Mouse (Mus musculus) midbrain, embryonic 15.5 days (tissue): Measurements from ENCODE around the gene Parva. TPM values are rescaled to one million over a fixed set of nuclear protein-coding genes. Genes with fewer than 3 reads are reported as not detected.
A peak's percentile ranks its signal among the peaks of the same experiment; 100 is the strongest.

Experiments used
- ATAC-seq: fragments of 200-750 bp; cut with Nextera tagmentation; replicated peaks from 2 replicates; pipeline ENCODE4 v1.8.0; 2017; ENCODE audit warnings: moderate TSS enrichment
- H3K27ac ChIP-seq: fragments of 300-500 bp; sonication (generic); 2 replicates; pipeline ENCODE4 v1.5.1; 2015; ENCODE audit warnings: mild to moderate bottlenecking, inconsistent platforms
- H3K27me3 ChIP-seq: fragments of 300-500 bp; sonication (generic); replicated peaks from 2 replicates; pipeline ENCODE4 v1.6.1; 2015; ENCODE audit warnings: inconsistent platforms
- H3K36me3 ChIP-seq: fragments of 300-500 bp; sonication (generic); replicated peaks from 2 replicates; pipeline ENCODE4 v1.6.1; 2015; ENCODE audit warnings: inconsistent platforms
- H3K4me1 ChIP-seq: fragments of 300-500 bp; sonication (generic); 2 replicates; pipeline ENCODE4 v1.6.1; 2015; ENCODE audit warnings: inconsistent platforms
- H3K4me2 ChIP-seq: fragments of 300-500 bp; sonication (generic); 2 replicates; pipeline ENCODE4 v1.6.1; 2015; ENCODE audit warnings: inconsistent platforms, mild to moderate bottlenecking, moderate library complexity
- H3K4me3 ChIP-seq: fragments of 300-500 bp; sonication (generic); 2 replicates; pipeline ENCODE4 v1.5.1; 2015; ENCODE audit warnings: mild to moderate bottlenecking, inconsistent platforms
- H3K9ac ChIP-seq: fragments of 300-500 bp; sonication (generic); 2 replicates; pipeline ENCODE4 v1.6.1; 2015; ENCODE audit warnings: mild to moderate bottlenecking, inconsistent platforms
- H3K9me3 ChIP-seq: fragments of 300-500 bp; sonication (generic); 2 replicates; pipeline ENCODE4 v1.6.1; 2016; ENCODE audit warnings: inconsistent platforms
- WGBS: fragments of 180-500 bp; shearing (Covaris S2); methylation state at CpG from one replicate; pipeline ENCODE4 v1.1.7; 2015; ENCODE audit warnings: mixed read lengths; 5-methylcytosine and 5-hydroxymethylcytosine counted together
- polyA plus RNA-seq: library from polyadenylated mRNA; unstranded; fragments of >200 nt; fragmentation: Nextera tagmentation; extraction: Ambion mirVana; gene quantifications from 2 replicates; pipeline ENCODE4 v1.2.1, GENCODE M21; 2015

Parva gene
- polyA plus RNA-seq, 1 experiment from 2014 or later: 25.7 TPM

DNA sequence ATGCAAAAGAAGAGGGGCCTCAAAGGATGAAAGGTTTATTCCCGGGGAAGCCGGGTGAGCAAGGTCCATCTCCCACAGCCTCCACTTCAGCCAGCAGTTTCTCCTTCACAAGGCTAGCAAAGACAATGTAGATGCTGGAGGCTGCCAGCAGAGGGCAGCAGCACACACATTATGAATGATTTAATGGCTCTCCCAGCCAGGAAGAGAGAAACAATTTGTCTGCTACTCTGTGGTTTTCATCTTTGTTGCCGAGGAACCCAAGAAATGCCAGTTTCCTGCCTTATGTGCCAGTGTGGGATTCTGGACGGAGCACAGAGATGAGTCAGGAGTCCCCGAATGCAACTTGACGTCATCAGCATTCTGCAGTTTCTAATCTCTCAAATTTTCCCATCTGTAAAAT is 27.1 kb upstream of the Parva start:
- Histone ChIP-seq H3K9me3 (no peaks in the 10 kb centered on the region), H3K27ac (no peak overlapping the region), H3K4me3 (no peak overlapping the region), H3K4me1 (no peaks in the 10 kb centered on the region), H3K36me3 (no peaks in the 10 kb centered on the region), H3K27me3 (no peaks in the 10 kb centered on the region), H3K9ac (no peak overlapping the region), H3K4me2 (no peak overlapping the region)
- WGBS: 52% methylated on average over 6 of the region's 6 CpGs
- ATAC-seq: 0 out of 2 replicates have a peak, but pooled peaks have one; percentile 37

DNA sequence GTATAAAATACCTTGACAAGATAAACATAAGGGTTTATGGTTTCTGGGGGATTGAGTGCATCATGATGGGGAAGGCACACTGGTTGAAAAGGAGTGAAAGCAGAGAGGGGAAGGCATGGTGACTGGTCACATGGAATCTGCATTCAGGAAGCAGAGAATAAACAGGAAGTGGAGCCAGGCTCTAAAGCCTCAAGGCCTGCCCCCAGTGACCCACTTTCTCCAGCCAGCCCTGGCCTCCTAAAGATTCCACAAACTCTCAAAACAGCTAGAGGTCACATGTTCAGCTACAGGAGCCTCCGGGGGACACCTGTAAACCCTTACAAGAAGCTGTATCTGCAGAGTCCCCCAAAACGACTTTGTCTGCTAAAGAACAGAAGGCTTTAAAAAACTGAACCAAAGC is 22.2 kb upstream of the Parva start:
- no peak for ATAC-seq
- H3K27ac ChIP-seq: no peak overlapping the region
- H3K36me3 ChIP-seq: no peaks in the 10 kb centered on the region
- WGBS: 66% methylated on average over 2 of the region's 2 CpGs
- H3K9ac ChIP-seq: no peak overlapping the region
- no peaks in the 10 kb centered on the region for H3K9me3 ChIP-seq
- peaks cover 7% of the 10 kb centered on the region for H3K4me1 ChIP-seq
- no peak overlapping the region for H3K4me2 ChIP-seq
- no peaks in the 10 kb centered on the region for H3K27me3 ChIP-seq
- no peak overlapping the region for H3K4me3 ChIP-seq

DNA sequence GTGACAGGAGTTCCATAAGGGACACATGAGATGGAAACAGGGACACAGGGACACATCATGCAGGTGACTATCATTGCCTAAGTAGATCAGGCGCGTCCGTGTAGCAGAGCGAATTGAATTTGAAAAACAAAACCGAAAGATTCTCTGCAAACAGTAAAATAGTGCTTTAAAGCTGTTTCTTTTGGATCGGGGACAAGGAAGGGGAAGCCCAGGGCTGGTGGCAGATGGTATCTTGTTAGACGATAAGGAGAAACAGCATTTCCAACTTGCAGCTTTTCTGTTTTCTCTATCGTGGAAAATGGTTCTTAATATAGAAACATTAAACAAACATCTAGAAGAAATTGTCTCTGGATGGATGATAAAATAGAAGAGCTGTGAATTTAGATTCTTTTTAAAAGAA is 21.7 kb upstream of the Parva start:
- H3K4me3 ChIP-seq: no peak overlapping the region
- no peaks in the 10 kb centered on the region for H3K27me3 ChIP-seq
- H3K4me1 ChIP-seq: peaks cover 7% of the 10 kb centered on the region
- 76% methylated on average over 8 of the region's 8 CpGs for WGBS
- no peak overlapping the region for H3K4me2 ChIP-seq
- ATAC-seq: no peak
- H3K27ac ChIP-seq: no peak overlapping the region
- no peaks in the 10 kb centered on the region for H3K36me3 ChIP-seq
- no peaks in the 10 kb centered on the region for H3K9me3 ChIP-seq
- H3K9ac ChIP-seq: no peak overlapping the region

DNA sequence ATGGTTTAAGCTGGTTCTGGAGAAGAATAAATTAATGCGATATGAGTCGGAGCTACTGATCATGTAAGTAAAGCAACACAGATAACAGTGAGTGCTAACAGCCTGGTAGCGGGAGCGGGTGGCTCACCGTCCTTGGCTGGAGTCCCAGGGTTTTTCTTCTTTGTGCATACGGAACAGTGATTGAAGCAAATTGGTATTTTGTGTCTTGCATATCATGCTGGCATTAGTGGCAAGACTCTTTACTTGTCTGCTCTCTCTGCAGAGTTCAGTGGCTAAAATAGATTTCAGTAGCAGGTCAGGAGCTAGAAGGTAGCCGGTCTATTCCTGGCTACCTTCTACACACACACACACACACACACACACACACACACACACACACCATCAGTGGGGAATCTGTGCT is 19.7 kb upstream of the Parva start:
- no peak overlapping the region for H3K4me2 ChIP-seq
- no peak overlapping the region for H3K4me3 ChIP-seq
- 40% methylated on average over 7 of the region's 7 CpGs for WGBS
- no peak overlapping the region for H3K9ac ChIP-seq
- no peaks in the 10 kb centered on the region for H3K9me3 ChIP-seq
- 0 out of 2 replicates have a peak, but pooled peaks have one; percentile 48 for ATAC-seq
- peaks cover 7% of the 10 kb centered on the region for H3K4me1 ChIP-seq
- no peaks in the 10 kb centered on the region for H3K27me3 ChIP-seq
- no peaks in the 10 kb centered on the region for H3K36me3 ChIP-seq
- 0 out of 2 replicates have a peak overlapping the region, but pooled peaks have one; percentile 14 for H3K27ac ChIP-seq

DNA sequence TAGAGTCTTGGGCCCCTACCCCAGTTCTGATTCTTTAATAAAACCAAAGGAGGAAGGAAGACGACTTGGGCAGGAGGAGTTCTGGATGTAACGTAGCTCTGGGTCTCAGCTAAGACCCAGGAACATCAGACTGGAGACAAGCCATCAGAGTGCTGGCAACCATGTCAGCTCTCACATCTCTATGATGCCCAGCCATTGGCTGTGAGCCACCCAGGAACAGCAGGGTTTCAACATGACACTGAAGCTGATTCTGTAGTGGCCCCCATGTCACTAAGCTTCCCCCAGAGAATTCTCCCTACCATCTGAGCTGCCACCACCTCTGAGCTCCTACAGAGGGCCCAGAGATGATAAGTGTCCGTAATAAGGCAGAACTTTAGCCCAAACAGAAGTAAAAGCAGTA is 17.3 kb upstream of the Parva start:
- Histone ChIP-seq H3K4me1 (peaks cover 7% of the 10 kb centered on the region), H3K27me3 (no peaks in the 10 kb centered on the region), H3K4me3 (no peak overlapping the region), H3K4me2 (no peak overlapping the region), H3K9ac (no peak overlapping the region), H3K36me3 (no peaks in the 10 kb centered on the region), H3K27ac (no peak overlapping the region), H3K9me3 (no peaks in the 10 kb centered on the region)
- WGBS: 79% methylated on average over 3 of the region's 3 CpGs
- no peak for ATAC-seq

DNA sequence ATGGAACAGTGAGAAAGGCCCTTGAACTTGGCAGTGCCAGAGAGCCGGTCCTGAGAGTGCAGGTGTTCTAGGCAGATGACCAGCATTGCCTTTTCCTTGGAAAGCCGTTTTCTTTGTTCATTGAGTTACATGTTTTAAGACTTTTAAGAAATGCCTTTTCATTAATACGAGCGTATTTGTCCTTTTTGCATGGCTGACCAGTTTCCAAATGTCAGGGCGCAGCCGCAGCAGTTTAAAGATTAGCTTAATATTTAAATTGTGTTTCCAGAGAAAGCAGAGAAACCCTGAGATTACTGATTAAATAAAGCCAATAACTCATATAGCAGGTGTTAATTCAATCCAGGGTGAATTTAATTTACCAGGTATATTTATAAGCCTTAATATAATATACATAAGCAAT is 14.0 kb upstream of the Parva start:
- 68% methylated on average over 6 of the region's 6 CpGs for WGBS
- no peak overlapping the region for H3K4me3 ChIP-seq
- H3K4me1 ChIP-seq: peaks cover 20% of the 10 kb centered on the region
- no peaks in the 10 kb centered on the region for H3K36me3 ChIP-seq
- H3K27me3 ChIP-seq: no peaks in the 10 kb centered on the region
- no peak overlapping the region for H3K9ac ChIP-seq
- no peak overlapping the region for H3K4me2 ChIP-seq
- no peaks in the 10 kb centered on the region for H3K9me3 ChIP-seq
- no peak overlapping the region for H3K27ac ChIP-seq
- ATAC-seq: no peak

DNA sequence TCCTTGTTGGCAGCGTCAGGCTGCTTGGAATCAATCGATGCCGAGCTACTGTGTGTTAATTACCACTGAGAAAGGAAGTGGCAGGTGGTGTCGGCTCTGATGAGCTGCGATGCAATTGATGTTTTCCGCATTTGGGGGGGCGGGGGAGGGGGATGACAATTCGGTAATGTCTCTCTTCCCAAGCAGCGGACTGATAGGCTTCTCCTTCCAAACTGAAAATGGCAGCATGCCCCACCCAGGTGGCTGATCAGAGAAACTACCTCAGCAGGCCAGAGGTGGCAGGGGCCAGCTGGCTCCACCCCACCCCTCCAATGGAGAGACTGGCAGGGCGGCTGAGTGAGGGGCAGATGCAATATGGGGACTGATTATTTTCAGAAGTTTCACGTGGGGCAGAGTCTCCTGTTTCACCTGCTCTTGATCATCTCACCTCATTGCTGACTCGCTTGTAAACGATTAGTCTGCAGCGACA is 11.2 kb upstream of the Parva start:
- no peaks in the 10 kb centered on the region for H3K36me3 ChIP-seq
- peak; percentile 44 for ATAC-seq
- H3K4me1 ChIP-seq: peaks cover 20% of the 10 kb centered on the region
- H3K4me2 ChIP-seq: peak overlapping the region; percentile 39
- no peak overlapping the region for H3K4me3 ChIP-seq
- H3K27me3 ChIP-seq: no peaks in the 10 kb centered on the region; the same call in 1 of the 2 replicates
- WGBS: 11% methylated on average over 14 of the region's 14 CpGs
- H3K9ac ChIP-seq: no peak overlapping the region
- H3K9me3 ChIP-seq: no peaks in the 10 kb centered on the region
- H3K27ac ChIP-seq: peak overlapping the region; percentile 46

DNA sequence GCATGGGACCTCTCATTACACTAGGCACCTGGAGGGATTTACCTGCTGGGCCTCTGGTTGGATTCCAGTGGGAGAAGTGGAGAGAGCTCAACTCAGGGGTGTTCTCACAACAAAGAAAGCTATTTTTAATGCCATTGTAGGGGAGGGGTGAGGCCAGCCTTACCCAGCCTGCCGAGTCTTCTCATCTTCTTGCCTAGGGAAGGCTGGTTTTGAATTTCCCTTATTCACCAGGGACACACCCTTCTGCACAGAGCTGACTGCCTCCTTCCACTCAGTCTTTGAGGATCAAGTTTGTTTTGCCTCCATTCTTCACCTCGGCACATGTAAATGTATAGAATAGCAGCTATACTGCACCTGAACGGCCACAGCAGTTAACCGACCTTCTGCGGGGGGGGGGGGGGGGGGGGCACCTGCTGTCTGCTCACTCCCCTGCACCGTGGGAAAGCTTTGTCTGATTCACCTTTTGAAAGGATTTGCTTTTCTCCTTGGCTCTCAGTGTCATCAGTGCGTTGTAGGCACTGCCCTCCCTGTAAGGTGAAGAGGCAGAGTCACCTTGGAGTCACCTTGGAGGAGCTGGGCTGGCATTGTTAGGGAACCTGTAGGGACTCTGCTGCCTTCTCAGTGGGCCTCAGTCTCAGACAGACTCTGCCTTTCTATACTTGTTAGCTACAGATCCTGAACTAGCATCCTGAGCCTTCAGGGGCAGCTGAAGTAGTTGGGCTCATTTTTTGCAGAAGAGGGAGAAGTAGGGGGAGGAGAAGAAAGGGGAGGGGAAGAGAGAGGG is 10.4 kb upstream of the Parva start:
- peak; percentile 55 for ATAC-seq
- no peak overlapping the region for H3K9ac ChIP-seq
- H3K27me3 ChIP-seq: no peaks in the 10 kb centered on the region; the same call in 1 of the 2 replicates
- peaks cover 20% of the 10 kb centered on the region for H3K4me1 ChIP-seq
- H3K9me3 ChIP-seq: no peaks in the 10 kb centered on the region
- H3K4me2 ChIP-seq: no peak overlapping the region
- peak overlapping the region; percentile 46 for H3K27ac ChIP-seq
- 22% methylated on average over 7 of the region's 7 CpGs for WGBS
- H3K36me3 ChIP-seq: no peaks in the 10 kb centered on the region
- H3K4me3 ChIP-seq: no peak overlapping the region

DNA sequence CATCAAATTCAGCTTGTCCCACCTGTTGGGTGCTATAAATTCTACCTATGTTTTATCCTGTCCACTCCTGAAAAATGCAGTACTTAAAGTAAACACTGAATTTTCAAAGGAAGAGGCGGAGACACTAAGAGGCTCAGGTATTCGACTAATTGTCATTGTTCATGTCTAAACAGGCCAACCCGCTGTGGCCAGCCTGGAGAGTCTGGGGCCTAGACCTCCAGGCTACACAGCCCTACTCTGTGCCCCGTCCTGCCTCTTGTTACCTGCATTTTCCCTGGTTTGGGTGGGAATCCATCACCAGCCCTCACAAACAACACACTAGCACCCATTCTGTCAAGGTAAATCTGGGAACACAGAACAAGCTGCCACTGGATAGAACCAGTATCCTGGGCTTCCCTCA is 9.7 kb upstream of the Parva start:
- Histone ChIP-seq H3K9me3 (no peaks in the 10 kb centered on the region), H3K27me3 (no peaks in the 10 kb centered on the region; the same call in 1 of the 2 replicates), H3K36me3 (no peaks in the 10 kb centered on the region), H3K4me2 (no peak overlapping the region), H3K4me3 (no peak overlapping the region), H3K27ac (no peak overlapping the region), H3K9ac (no peak overlapping the region), H3K4me1 (peaks cover 20% of the 10 kb centered on the region)
- ATAC-seq: 0 out of 2 replicates have a peak, but pooled peaks have one; percentile 19
- 76% methylated on average over 4 of the region's 4 CpGs for WGBS

DNA sequence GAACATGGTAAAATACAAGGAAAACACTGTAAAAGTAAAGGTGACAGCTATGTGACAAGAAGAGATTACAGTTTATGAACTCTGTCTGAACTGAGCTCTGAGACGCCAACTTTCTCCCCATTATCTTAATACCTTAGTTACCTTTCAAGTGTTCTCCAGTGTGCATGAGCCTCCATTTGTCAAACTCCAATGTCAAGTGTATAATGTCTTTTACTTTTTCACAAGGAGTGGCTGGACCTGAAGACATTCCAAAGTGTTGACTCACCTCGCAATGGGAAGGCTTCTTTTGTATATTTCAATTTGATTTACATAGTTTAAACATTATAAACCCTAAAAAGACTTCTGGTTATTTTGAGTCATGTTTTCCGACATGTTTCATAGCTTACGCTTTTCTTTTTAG is 3.9 kb upstream of the Parva start:
- Histone ChIP-seq H3K27me3 (no peaks in the 10 kb centered on the region; the same call in 1 of the 2 replicates), H3K4me2 (no peak overlapping the region), H3K9ac (no peak overlapping the region), H3K36me3 (no peaks in the 10 kb centered on the region), H3K4me1 (peaks cover 12% of the 10 kb centered on the region), H3K4me3 (no peak overlapping the region), H3K9me3 (no peaks in the 10 kb centered on the region), H3K27ac (no peak overlapping the region)
- ATAC-seq: no peak
- 92% methylated on average over 4 of the region's 4 CpGs for WGBS

DNA sequence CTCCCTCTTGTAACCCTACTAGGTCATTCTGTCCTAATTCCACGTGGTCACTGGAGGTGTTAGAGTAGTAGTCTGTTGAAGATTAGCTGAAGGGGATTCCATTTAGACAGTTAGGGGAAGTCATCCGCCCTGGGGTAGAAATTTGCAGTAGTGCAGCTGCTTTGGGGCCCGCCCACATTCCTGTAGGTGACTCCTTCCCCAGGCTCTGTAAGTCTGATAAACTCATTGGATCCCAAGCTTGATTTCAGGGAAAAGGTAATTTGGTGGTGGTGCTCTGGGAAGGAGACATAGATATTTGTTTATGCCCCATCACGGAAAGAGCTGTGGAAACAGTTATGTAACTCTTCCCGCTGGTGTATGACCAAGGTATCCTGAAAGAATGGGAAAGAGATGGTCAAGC is 494 bp upstream of the Parva start:
- H3K4me3 ChIP-seq: no peak overlapping the region
- H3K9ac ChIP-seq: no peak overlapping the region
- H3K9me3 ChIP-seq: no peaks in the 10 kb centered on the region
- no peak for ATAC-seq
- H3K27ac ChIP-seq: no peak overlapping the region
- WGBS: 67% methylated on average over 5 of the region's 5 CpGs
- no peaks in the 10 kb centered on the region for H3K36me3 ChIP-seq
- peaks cover 16% of the 10 kb centered on the region for H3K4me1 ChIP-seq
- H3K27me3 ChIP-seq: no peaks in the 10 kb centered on the region
- H3K4me2 ChIP-seq: no peak overlapping the region

DNA sequence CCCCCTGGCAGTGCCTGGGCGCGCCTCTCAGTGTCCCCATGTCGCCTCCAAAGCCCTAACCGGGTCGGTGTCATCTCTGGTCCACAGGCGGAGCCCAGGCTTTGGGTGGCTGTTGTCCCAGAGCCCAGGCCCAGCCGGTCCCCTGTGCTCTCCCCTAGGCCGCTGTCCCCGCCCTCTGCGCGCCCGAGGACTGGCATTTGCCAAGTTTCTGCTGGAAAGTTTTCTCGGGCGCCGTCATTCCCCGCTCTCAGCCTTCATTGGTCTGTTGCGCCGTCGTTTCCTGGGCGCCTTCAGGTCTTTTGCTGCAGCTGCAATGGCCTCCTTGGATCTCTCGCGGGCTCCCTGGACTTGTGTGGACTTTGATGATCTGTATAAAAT is 842 bp downstream of the Parva start:
- Histone ChIP-seq H3K9ac (peak overlapping the region; percentile 68), H3K27ac (peak overlapping the region; percentile 80), H3K4me1 (peaks cover 16% of the 10 kb centered on the region), H3K4me2 (peak overlapping the region; percentile 95), H3K4me3 (peak overlapping the region; percentile 69), H3K36me3 (no peaks in the 10 kb centered on the region), H3K9me3 (no peaks in the 10 kb centered on the region), H3K27me3 (no peaks in the 10 kb centered on the region)
- peak; percentile 88 for ATAC-seq
- under 1% methylated on average over 22 of the region's 22 CpGs for WGBS

DNA sequence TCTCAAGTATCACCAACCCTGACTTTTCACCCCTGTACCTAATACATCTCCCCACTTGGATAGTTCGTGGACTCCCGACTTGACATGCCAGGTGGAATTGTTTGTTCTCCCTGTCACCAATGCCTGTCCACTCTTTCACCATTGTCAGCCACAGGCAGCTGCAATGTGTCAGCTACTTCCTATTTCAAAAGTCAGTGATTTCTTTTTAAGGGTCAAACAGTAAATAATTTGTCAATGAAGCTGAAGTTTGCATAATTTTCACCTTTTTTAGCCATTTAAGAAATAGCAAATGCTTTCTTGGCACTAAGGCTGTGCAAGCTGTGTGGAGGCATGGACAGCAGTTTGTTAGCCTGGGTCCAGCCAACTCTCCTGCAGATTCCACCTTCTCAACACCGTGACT is 12.5 kb downstream of the Parva start:
- Histone ChIP-seq H3K9me3 (no peaks in the 10 kb centered on the region), H3K9ac (no peak overlapping the region), H3K4me1 (peaks cover 12% of the 10 kb centered on the region), H3K27me3 (no peaks in the 10 kb centered on the region), H3K36me3 (no peaks in the 10 kb centered on the region), H3K4me2 (no peak overlapping the region), H3K4me3 (no peak overlapping the region), H3K27ac (no peak overlapping the region)
- ATAC-seq: no peak
- WGBS: 87% methylated on average over 3 of the region's 3 CpGs
